Mouse (Mus musculus) embryonic facial prominence, embryonic 14.5 days (tissue): ENCODE data around the gene Dlg2. TPM values are rescaled to one million over a fixed set of nuclear protein-coding genes. Genes with fewer than 3 reads are reported as not detected.
A peak's percentile ranks its signal among the peaks of the same experiment; 100 is the strongest.

ENCODE experiments used
- ATAC-seq: fragments of 200-750 bp; cut with Nextera tagmentation; 2 replicates; pipeline ENCODE4 v1.8.0; 2017; ENCODE audit warnings: low read depth, moderate number of reproducible peaks, moderate TSS enrichment
- DNase-seq: peaks from one replicate; pipeline ENCODE4 v3.0.0-alpha.2; 2015; ENCODE audit warnings: low spot score
- H3K27ac ChIP-seq: fragments of 300-500 bp; sonication (generic); replicated peaks from 2 replicates; pipeline ENCODE4 v1.5.1; 2014; ENCODE audit warnings: low read depth, mild to moderate bottlenecking, low read length, moderate library complexity
- H3K27me3 ChIP-seq: fragments of 300-500 bp; sonication (generic); replicated peaks from 2 replicates; pipeline ENCODE4 v1.6.1; 2014; ENCODE audit warnings: low read length; ENCODE audit not compliant: control insufficient read depth, insufficient read depth
- H3K36me3 ChIP-seq: fragments of 300-500 bp; sonication (generic); 2 replicates; pipeline ENCODE4 v1.6.1; 2014; ENCODE audit warnings: low read length, mixed read lengths; ENCODE audit not compliant: control insufficient read depth, insufficient read depth
- H3K4me1 ChIP-seq: fragments of 300-500 bp; sonication (generic); 2 replicates; pipeline ENCODE4 v1.6.1; 2014; ENCODE audit warnings: antibody characterized with exemption, low read length; ENCODE audit not compliant: control insufficient read depth, insufficient read depth
- H3K4me2 ChIP-seq: fragments of 300-500 bp; sonication (generic); 2 replicates; pipeline ENCODE4 v1.6.1; 2014; ENCODE audit warnings: low read depth, mild to moderate bottlenecking, low read length, moderate library complexity, mixed read lengths
- H3K4me3 ChIP-seq: fragments of 300-500 bp; sonication (generic); 2 replicates; pipeline ENCODE4 v1.5.1; 2014; ENCODE audit warnings: low read depth, mild to moderate bottlenecking, low read length
- H3K9ac ChIP-seq: fragments of 300-500 bp; sonication (generic); 2 replicates; pipeline ENCODE4 v1.6.1; 2014; ENCODE audit warnings: low read depth, mild to moderate bottlenecking, low read length, moderate library complexity, mixed read lengths
- H3K9me3 ChIP-seq: fragments of 300-500 bp; sonication (generic); 2 replicates; pipeline ENCODE4 v1.6.1; 2016; ENCODE audit warnings: low read length; ENCODE audit not compliant: control insufficient read depth
- WGBS: fragments of 180-500 bp; shearing (Covaris S2); extraction: QIAGEN DNeasy Blood & Tissue Kit; methylation state at CpG from one replicate; pipeline ENCODE4 v1.1.7; 2014; 5-methylcytosine and 5-hydroxymethylcytosine counted together
- polyA plus RNA-seq: library from polyadenylated mRNA; unstranded; fragments of >200 nt; fragmentation: Nextera tagmentation; extraction: Ambion mirVana; gene quantifications from 2 replicates; pipeline ENCODE4 v1.2.1, GENCODE M21; 2014

Dlg2 gene
- polyA plus RNA-seq, 1 experiment from 2014 or later, result 5.1 TPM

GRCm38 (mm10) chr7:92322342-92323069, 1846.0 kb downstream of the Dlg2 start:
- Histone ChIP-seq H3K4me2 (no peak overlapping the region), H3K9ac (no peak overlapping the region), H3K36me3 (no peaks in the 10 kb centered on the region), H3K4me3 (no peak overlapping the region), H3K9me3 (no peaks in the 10 kb centered on the region), H3K27me3 (no peaks in the 10 kb centered on the region), H3K27ac (no peak overlapping the region), H3K4me1 (no peaks in the 10 kb centered on the region)
- no peak for DNase-seq
- ATAC-seq, result no peak
- 70% methylated on average over 13 of the region's 13 CpGs for WGBS

GRCm38 (mm10) chr7:92323710-92324109, 1847.2 kb downstream of the Dlg2 start:
- Histone ChIP-seq H3K27me3 (no peaks in the 10 kb centered on the region), H3K36me3 (no peaks in the 10 kb centered on the region), H3K4me2 (no peak overlapping the region), H3K9ac (no peak overlapping the region), H3K27ac (no peak overlapping the region), H3K4me3 (no peak overlapping the region), H3K9me3 (no peaks in the 10 kb centered on the region), H3K4me1 (no peaks in the 10 kb centered on the region)
- DNase-seq, result peak; percentile 33
- ATAC-seq, result no peak
- WGBS, result 43% methylated on average over 4 of the region's 4 CpGs

DNA sequence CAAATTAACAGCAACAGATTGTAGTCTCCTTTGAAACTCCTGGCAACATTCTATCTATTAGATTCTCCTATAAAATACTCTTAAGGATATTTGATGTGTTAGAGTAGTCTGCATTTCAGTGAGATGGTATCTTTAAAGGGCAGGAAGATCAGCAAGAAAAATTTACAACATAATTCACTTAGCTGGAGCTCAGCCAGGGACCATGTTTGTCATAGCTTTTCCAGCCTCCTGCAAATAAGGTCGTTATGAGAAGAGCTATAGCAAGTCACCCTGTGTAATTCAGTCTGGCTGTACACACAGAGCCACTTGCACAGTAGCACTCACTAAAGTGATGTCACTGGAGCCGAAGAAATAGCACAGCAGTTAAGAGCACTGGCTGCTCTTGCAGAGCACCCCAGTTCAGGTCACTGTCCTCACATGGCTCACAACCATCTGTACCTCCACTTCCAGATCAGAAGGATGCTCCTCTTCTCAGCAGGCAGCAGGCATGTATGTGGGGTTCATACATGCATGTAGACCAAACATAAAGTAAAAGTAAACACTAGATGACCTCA, 1850.9 kb downstream of the Dlg2 start:
- Histone ChIP-seq H3K27me3 (no peaks in the 10 kb centered on the region), H3K4me1 (no peaks in the 10 kb centered on the region), H3K4me2 (no peak overlapping the region), H3K9ac (no peak overlapping the region), H3K9me3 (no peaks in the 10 kb centered on the region), H3K4me3 (no peak overlapping the region), H3K27ac (no peak overlapping the region), H3K36me3 (no peaks in the 10 kb centered on the region)
- 63% methylated on average over 2 of the region's 2 CpGs for WGBS
- no peak for ATAC-seq
- DNase-seq, result no peak

- Histone ChIP-seq H3K9ac (no peak overlapping the region), H3K4me1 (no peaks in the 10 kb centered on the region), H3K9me3 (no peaks in the 10 kb centered on the region), H3K27ac (no peak overlapping the region), H3K27me3 (no peaks in the 10 kb centered on the region), H3K36me3 (no peaks in the 10 kb centered on the region), H3K4me3 (no peak overlapping the region), H3K4me2 (no peak overlapping the region)
- ATAC-seq (peak; percentile 41; the same call in 1 of the 2 replicates), DNase-seq (no peak)
- 73% methylated on average over 5 of the region's 5 CpGs for WGBS
These were observed 1856.9 kb downstream of the Dlg2 start for GRCm38 (mm10) chr7:92333220-92333898.

- H3K4me3 ChIP-seq, result no peak overlapping the region
- ATAC-seq, result no peak
- no peaks in the 10 kb centered on the region for H3K4me1 ChIP-seq
- no peaks in the 10 kb centered on the region for H3K9me3 ChIP-seq
- no peaks in the 10 kb centered on the region for H3K36me3 ChIP-seq
- H3K4me2 ChIP-seq, result no peak overlapping the region
- 55% methylated on average over 3 of the region's 3 CpGs for WGBS
- no peaks in the 10 kb centered on the region for H3K27me3 ChIP-seq
- no peak overlapping the region for H3K9ac ChIP-seq
- no peak for DNase-seq
- H3K27ac ChIP-seq, result no peak overlapping the region
These were observed 1880.1 kb downstream of the Dlg2 start for GRCm38 (mm10) chr7:92356542-92356941.

DNA sequence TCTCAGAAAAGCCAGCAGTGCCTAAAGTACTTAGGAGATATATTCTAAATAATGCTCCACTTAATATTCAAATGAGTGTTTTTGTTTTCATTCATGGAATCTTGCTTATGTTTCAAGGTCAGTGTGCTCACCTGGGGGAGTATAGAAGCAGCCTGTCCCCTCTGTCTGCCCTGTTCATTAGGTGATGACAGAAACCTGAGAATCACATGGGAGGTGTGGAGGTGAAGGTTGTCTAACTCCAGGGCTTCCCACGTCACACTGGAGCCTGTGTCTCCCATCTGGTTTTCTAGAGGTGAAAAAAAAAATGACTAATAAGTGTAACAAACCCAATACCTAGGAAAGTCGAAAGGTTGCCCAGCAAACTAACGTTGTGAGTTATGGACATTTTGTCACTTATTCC, 1886.9 kb downstream of the Dlg2 start:
- Histone ChIP-seq H3K4me1 (peaks cover 8% of the 10 kb centered on the region), H3K36me3 (no peaks in the 10 kb centered on the region), H3K27ac (no peak overlapping the region), H3K27me3 (no peaks in the 10 kb centered on the region), H3K9me3 (no peaks in the 10 kb centered on the region), H3K9ac (no peak overlapping the region), H3K4me3 (no peak overlapping the region), H3K4me2 (no peak overlapping the region)
- DNase-seq, result peak; percentile 14
- 30% methylated on average over 3 of the region's 3 CpGs for WGBS
- ATAC-seq, result peak; percentile 71; the same call in 1 of the 2 replicates

- Histone ChIP-seq H3K36me3 (no peaks in the 10 kb centered on the region), H3K9ac (no peak overlapping the region), H3K4me3 (no peak overlapping the region), H3K27me3 (no peaks in the 10 kb centered on the region), H3K9me3 (no peaks in the 10 kb centered on the region), H3K4me2 (no peak overlapping the region), H3K4me1 (peaks cover 8% of the 10 kb centered on the region), H3K27ac (no peak overlapping the region)
- ATAC-seq, result 0 out of 2 replicates have a peak, but pooled peaks have one; percentile 44
- WGBS, result 41% methylated on average over 4 of the region's 4 CpGs
- peak; percentile 63 for DNase-seq
These were observed 1887.3 kb downstream of the Dlg2 start for GRCm38 (mm10) chr7:92363800-92364199.

- Histone ChIP-seq H3K9me3 (no peaks in the 10 kb centered on the region), H3K9ac (no peak overlapping the region), H3K27me3 (no peaks in the 10 kb centered on the region), H3K4me3 (no peak overlapping the region), H3K4me2 (no peak overlapping the region), H3K36me3 (no peaks in the 10 kb centered on the region), H3K4me1 (peaks cover 8% of the 10 kb centered on the region), H3K27ac (no peak overlapping the region)
- ATAC-seq (no peak), DNase-seq (no peak)
- WGBS, result 90% methylated on average over 1 of the region's 1 CpGs
These were observed 1890.6 kb downstream of the Dlg2 start for GRCm38 (mm10) chr7:92367111-92367510.
